Mouse (Mus musculus) thymus, adult 2 months (tissue): Measurements from ENCODE around the gene Bysl.

Experiments
- CTCF ChIP-seq: fragments of 200-500 bp; IDR thresholded peaks from 2 replicates; pipeline ENCODE4 v1.5.1; 2012; ENCODE audit warnings: mild to moderate bottlenecking, control low read depth, low read length, moderate library complexity, borderline replicate concordance; ENCODE audit not compliant: control insufficient read depth, poor library complexity, insufficient read depth; ENCODE audit errors: extremely low read depth
- POLR2A ChIP-seq: fragments of 200-500 bp; IDR thresholded peaks from 2 replicates; pipeline ENCODE4 v1.6.1; 2012; ENCODE audit warnings: mild to moderate bottlenecking, low read length, control low read depth, moderate library complexity; ENCODE audit not compliant: control insufficient read depth, poor library complexity, insufficient read depth; ENCODE audit errors: extremely low read depth

GRCm38 (mm10) chr17:47632181-47632840 lies 21.0 kb upstream of the Bysl start:
- no peak for TF ChIP-seq CTCF
- no peak for TF ChIP-seq POLR2A
